Mouse (Mus musculus): Measurements from ENCODE around the gene Snrpc. TPM values are rescaled to one million over a fixed set of nuclear protein-coding genes. Genes with fewer than 3 reads are reported as not detected.
"Not testable (repeated sequence)": the region's sequence is repeated elsewhere in the genome, so short reads cannot be mapped to it uniquely, and the experiment has no call there.

The Snrpc gene
- 350 and 358 TPM in 2 replicates for polyA plus RNA-seq (2016; fragmentation: Nextera tagmentation; extraction: Ambion mirVana)

DNA sequence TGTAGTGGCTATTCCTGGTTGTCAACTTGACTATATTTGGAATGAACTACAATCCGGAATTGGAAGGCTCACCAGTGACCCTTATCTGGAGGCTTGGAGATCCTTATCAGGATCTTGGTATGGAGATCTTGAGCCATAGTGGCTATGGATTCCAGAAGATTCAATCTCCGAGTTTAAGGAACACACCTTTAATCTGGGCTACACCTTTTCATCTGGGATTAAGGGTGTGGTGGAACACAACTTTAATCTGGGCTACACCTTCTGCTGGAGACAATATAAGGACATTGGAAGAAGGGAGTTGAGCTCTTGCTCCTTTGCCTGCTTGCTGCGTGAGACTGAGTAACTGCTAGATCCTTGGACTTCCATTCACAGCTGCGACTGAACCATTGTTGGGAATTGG is at the start of gene Snrpc:
Gene Snrpc (plus strand): TSS at position 301 of the 400 bp plus-strand sequence.
- H3K9ac ChIP-seq (replicated peaks); H3K36me3 ChIP-seq; H3K27ac ChIP-seq (replicated peaks); H3K9me3 ChIP-seq; ATAC-seq (ENCODE audit: low FRiP score, low read depth); H3K4me1 ChIP-seq: not testable (repeated sequence)
- peaks cover 24% of the 10 kb centered on the region for H3K27me3 ChIP-seq
- peak within 1 kb of the TSS; percentile 75; the same call in 1 of the 2 replicates for H3K4me2 ChIP-seq (replicated peaks)
- peak within 1 kb of the TSS; percentile 87; the same call in 1 of the 2 replicates for H3K4me3 ChIP-seq
- WGBS: 79% methylated on average over 4 of the region's 4 CpGs

DNA sequence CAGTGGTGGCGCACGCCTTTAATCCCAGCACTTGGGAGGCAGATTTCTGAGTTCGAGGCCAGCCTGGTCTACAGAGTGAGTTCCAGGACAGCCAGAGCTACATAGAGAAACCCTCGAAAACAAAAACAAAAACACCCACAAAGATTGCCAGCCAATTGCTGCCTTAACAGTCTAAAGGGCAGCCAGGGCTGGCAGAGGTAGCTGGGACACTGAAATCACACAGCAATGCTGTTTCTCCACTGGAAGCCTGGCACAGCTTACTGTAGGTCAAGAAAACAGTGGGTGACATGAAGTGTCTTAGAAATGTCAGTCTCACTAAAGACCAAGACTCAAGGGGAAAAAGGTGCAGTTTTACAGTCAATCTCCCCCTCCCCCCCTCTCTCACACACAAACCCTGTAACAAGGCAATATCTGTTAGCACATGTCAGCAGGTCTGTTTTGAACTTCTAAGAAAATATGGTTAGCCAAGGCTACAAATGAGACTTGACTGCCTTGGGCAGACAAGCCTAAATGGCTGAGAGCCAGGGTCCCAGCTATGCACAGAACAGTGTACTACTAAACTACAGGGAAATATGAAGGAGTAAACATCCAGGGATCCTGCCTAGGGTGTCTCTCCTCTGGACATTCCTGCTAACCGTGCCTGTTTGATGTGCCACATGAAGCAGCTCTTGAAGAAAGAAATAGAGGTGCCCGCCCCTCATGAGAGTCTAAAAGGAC is 49.3 kb upstream of the Snrpc start:
- Histone ChIP-seq H3K36me3 (peaks cover 28% of the 10 kb centered on the region), H3K27ac (replicated peaks) (no peak overlapping the region), H3K27me3 (no peaks in the 10 kb centered on the region), H3K4me2 (replicated peaks) (no peak overlapping the region), H3K9ac (replicated peaks) (no peak overlapping the region), H3K4me3 (no peak overlapping the region), H3K9me3 (no peaks in the 10 kb centered on the region), H3K4me1 (no peaks in the 10 kb centered on the region)
- ATAC-seq (ENCODE audit: low FRiP score, low read depth): no peak
- 93% methylated on average over 6 of the region's 6 CpGs for WGBS

DNA sequence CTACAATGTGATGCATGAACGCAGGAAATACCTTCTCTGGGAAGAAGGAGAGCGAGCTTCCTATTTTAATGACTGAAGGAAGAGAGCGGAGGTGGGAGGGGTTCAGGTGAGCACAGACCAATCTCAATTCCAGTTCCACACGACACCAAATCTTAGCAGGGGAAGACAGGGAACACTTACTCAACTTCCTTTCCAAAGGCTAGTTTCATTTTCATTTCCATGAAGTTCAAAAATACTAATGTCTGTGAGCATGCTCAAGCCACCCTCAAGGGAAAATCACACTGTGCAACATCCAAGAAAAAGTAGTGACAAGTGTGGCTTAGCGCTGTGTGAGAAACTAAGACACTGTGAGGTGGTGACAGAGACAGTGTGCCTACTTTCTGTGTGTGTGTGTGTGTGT is 47.9 kb upstream of the Snrpc start:
- H3K9me3 ChIP-seq: no peaks in the 10 kb centered on the region
- no peak overlapping the region for H3K4me3 ChIP-seq
- H3K36me3 ChIP-seq: peaks cover 15% of the 10 kb centered on the region
- H3K27me3 ChIP-seq: no peaks in the 10 kb centered on the region
- no peak overlapping the region for H3K27ac ChIP-seq (replicated peaks)
- ATAC-seq (ENCODE audit: low FRiP score, low read depth): no peak
- WGBS: 95% methylated on average over 5 of the region's 5 CpGs
- no peak overlapping the region for H3K4me2 ChIP-seq (replicated peaks)
- H3K9ac ChIP-seq (replicated peaks): no peak overlapping the region
- H3K4me1 ChIP-seq: no peaks in the 10 kb centered on the region

DNA sequence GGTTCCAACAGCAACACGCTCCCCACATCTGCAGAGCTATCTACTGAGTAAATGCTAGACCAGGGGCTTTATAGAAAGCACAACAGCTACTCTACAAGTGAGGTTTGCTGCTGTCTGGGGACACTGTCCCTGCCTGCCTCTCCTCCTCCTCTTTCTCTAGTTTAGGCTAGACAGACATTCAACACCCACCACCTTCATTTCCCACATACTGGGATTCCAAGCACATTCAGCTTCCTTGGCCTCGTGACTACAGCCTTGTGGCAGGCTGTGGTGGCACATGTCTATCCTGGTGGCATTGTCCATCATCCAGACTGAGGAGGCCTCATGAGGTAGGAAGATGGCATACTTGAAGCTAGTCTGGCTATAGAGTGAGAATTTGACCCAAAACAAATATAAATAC is 47.0 kb upstream of the Snrpc start:
- Histone ChIP-seq H3K4me3 (no peak overlapping the region), H3K27me3 (no peaks in the 10 kb centered on the region), H3K4me1 (peaks cover 2% of the 10 kb centered on the region; the same call in 1 of the 2 replicates), H3K9me3 (no peaks in the 10 kb centered on the region), H3K36me3 (peaks cover 6% of the 10 kb centered on the region), H3K27ac (replicated peaks) (no peak overlapping the region; the same call in 1 of the 2 replicates), H3K4me2 (replicated peaks) (no peak overlapping the region), H3K9ac (replicated peaks) (no peak overlapping the region)
- 85% methylated on average over 2 of the region's 2 CpGs for WGBS
- no peak for ATAC-seq (ENCODE audit: low FRiP score, low read depth)

DNA sequence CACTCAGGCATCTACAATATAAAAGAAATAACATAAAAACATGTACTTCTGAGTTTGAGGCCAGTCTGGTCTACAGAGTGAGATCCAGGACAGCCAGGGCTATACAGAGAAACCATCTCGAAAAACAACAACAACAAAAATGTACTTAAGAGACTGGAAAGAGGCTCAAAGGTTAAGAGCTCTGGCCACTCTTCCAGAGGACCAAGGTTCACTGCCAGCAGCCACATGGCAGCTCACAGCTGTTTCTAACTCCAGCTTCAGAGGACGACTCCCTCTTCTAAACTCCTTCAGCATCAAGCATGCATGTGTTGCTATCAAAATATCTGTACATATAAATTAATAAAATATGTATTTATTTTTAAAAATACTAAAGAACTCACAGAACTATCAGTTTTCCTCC is 46.4 kb upstream of the Snrpc start:
- no peak for ATAC-seq (ENCODE audit: low FRiP score, low read depth)
- no peaks in the 10 kb centered on the region for H3K27me3 ChIP-seq
- H3K4me1 ChIP-seq: peaks cover 8% of the 10 kb centered on the region
- no peaks in the 10 kb centered on the region for H3K9me3 ChIP-seq
- H3K9ac ChIP-seq (replicated peaks): no peak overlapping the region
- H3K27ac ChIP-seq (replicated peaks): no peak overlapping the region
- peaks cover 5% of the 10 kb centered on the region; the same call in 1 of the 2 replicates for H3K36me3 ChIP-seq
- H3K4me3 ChIP-seq: no peak overlapping the region
- 85% methylated on average over 2 of the region's 2 CpGs for WGBS
- no peak overlapping the region for H3K4me2 ChIP-seq (replicated peaks)

DNA sequence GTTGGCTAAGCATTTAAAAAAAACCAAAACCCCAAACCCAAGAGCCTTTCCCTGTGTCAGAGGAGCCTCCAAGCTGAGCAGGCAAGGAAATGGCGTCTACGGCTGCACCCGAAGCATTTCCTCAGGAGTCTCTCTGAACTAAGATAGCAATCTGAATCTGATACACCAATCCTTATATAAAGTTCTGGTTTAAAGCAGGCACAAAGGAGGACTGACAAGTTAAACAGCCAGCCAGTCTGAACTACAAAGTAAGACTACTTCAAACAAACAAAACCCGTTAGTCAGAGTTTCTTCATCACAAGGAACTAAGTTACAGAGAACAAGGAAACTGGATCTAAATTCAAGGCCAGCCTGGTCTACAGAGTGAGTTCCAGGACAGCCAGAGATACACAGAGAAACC is 45.4 kb upstream of the Snrpc start:
- Histone ChIP-seq H3K27me3 (no peaks in the 10 kb centered on the region), H3K4me3 (no peak overlapping the region), H3K9ac (replicated peaks) (no peak overlapping the region), H3K36me3 (peaks cover 5% of the 10 kb centered on the region; the same call in 1 of the 2 replicates), H3K4me2 (replicated peaks) (no peak overlapping the region), H3K4me1 (peaks cover 18% of the 10 kb centered on the region), H3K27ac (replicated peaks) (no peak overlapping the region), H3K9me3 (no peaks in the 10 kb centered on the region)
- ATAC-seq (ENCODE audit: low FRiP score, low read depth): no peak
- WGBS: 89% methylated on average over 4 of the region's 4 CpGs

DNA sequence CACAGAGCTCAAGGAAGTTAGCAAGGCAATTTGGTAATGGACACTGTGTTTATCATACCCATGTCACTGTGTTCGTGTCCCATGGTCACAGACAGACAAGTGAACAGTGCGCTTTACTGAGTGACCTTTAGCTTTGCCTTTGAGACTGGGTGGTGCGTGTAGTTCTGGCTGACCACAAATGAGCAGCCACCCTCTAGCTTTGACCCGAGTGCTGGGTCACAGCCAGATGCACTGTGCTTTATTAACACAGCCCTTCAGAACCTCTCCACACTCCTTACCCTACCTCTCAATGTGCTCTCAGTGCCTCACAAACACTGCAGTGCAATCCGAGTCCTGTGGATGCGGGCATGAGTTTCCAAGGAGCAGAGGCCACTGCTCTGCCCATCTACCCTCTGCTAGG is 44.8 kb upstream of the Snrpc start:
- ATAC-seq (ENCODE audit: low FRiP score, low read depth): no peak
- Histone ChIP-seq H3K36me3 (peaks cover 5% of the 10 kb centered on the region; the same call in 1 of the 2 replicates), H3K27me3 (no peaks in the 10 kb centered on the region), H3K9ac (replicated peaks) (no peak overlapping the region), H3K27ac (replicated peaks) (no peak overlapping the region), H3K9me3 (no peaks in the 10 kb centered on the region), H3K4me3 (no peak overlapping the region), H3K4me1 (peaks cover 24% of the 10 kb centered on the region), H3K4me2 (replicated peaks) (no peak overlapping the region)
- 90% methylated on average over 6 of the region's 6 CpGs for WGBS

DNA sequence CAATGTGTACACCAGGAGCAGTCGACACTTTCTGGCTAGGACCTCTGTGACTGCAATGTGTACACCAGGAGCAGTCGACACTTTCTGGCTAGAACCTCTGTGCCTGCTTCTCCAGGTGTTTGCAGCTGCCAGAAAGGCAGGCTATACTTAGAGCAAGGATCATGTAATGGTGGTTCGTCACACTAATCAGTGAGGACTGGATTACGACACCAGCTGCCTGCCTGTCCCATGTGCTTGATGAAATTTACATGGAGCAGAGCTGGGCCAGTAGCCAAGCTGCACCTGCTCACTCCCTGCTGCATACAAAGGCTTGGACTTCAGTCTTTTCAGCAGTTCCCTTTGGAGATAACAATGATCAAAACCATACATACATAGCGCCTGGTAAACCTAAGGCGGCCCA is 41.2 kb upstream of the Snrpc start:
- Histone ChIP-seq H3K9me3 (no peaks in the 10 kb centered on the region), H3K4me3 (0 out of 2 replicates have a peak overlapping the region, but pooled peaks have one; percentile 12), H3K9ac (replicated peaks) (peak overlapping the region; percentile 50), H3K4me2 (replicated peaks) (peak overlapping the region; percentile 43), H3K4me1 (peaks cover 40% of the 10 kb centered on the region), H3K27me3 (no peaks in the 10 kb centered on the region), H3K27ac (replicated peaks) (peak overlapping the region; percentile 94), H3K36me3 (peaks cover 5% of the 10 kb centered on the region; the same call in 1 of the 2 replicates)
- peak; percentile 92 for ATAC-seq (ENCODE audit: low FRiP score, low read depth)
- WGBS: 43% methylated on average over 6 of the region's 6 CpGs

DNA sequence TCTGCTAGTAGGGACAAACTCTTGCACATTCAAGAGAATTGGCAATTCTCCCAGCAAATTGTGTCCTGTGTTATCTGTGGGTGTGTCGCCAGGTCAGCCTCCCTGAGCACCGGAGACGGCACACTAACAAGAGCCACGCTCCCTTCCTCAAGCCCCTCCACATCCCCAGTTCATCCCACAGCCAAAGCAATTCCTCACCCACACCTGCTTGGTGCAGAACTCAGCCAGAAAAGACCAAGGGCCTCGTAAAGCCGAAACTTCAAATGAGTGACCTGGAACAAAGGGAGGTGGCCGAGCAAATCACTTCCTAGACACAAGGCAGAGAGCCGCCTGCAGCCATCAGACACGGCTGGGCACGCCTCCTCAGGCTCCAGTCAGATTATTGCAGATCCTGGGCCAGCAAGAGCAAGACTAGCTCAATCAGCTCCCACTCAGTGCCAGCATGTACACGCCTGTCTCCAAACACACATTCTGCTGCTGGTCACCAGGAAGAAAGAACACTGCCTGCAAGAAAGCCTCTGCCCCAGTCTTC is 40.5 kb upstream of the Snrpc start:
- peak; percentile 63 for ATAC-seq (ENCODE audit: low FRiP score, low read depth)
- peaks cover 40% of the 10 kb centered on the region for H3K4me1 ChIP-seq

DNA sequence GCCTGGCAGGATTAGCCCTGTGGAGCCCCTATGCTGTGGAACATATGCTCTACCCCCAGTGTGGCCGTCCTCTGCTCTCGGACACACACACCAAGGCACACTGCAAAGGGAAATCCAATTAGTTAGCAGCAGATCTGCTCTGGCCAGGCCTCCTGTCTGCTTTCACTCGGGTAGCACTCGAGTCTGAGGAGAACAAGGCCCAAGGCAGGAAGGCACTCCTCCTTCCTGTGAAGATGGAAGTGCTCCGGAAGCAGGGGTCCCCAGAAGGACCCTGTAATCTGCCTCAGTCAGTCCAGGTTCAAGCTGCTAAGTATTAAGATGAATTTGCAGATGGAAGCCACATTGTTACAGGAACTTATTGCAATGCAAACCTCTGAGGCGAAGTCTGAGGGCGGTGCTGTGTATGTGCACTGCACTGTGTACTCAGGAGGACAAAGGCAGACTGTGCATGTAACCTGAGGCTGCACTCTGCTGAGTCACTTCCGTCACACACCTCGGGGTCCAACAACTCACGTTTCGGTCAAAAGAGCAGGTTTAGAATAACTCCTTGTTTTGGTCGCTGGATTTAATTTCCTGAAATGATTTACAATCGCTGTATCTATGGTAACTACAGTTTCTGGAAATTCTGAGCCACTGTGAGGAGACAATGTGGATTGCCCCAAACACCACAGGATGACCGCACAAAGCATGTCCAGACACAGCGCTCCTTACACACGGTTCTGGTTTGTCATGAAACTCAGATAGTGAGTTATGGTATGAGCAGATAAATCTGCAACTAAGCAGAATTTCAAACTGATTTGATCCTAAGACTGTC is 38.0 kb upstream of the Snrpc start:
- Histone ChIP-seq H3K36me3 (no peaks in the 10 kb centered on the region), H3K27ac (replicated peaks) (peak overlapping the region; percentile 83), H3K4me2 (replicated peaks) (no peak overlapping the region), H3K9ac (replicated peaks) (no peak overlapping the region), H3K4me3 (no peak overlapping the region), H3K27me3 (no peaks in the 10 kb centered on the region), H3K9me3 (no peaks in the 10 kb centered on the region), H3K4me1 (peaks cover 45% of the 10 kb centered on the region)
- WGBS: 61% methylated on average over 16 of the region's 16 CpGs
- ATAC-seq (ENCODE audit: low FRiP score, low read depth): no peak

More for the DNA sequence above, 40.5 kb upstream of the Snrpc start:
- 23% methylated on average over 11 of the region's 11 CpGs for WGBS
- H3K27me3 ChIP-seq: no peaks in the 10 kb centered on the region
- no peaks in the 10 kb centered on the region for H3K9me3 ChIP-seq
- peak overlapping the region; percentile 12; the same call in 1 of the 2 replicates for H3K4me3 ChIP-seq
- H3K36me3 ChIP-seq: peaks cover 5% of the 10 kb centered on the region; the same call in 1 of the 2 replicates
- peak overlapping the region; percentile 94 for H3K27ac ChIP-seq (replicated peaks)
- peak overlapping the region; percentile 50 for H3K9ac ChIP-seq (replicated peaks)
- H3K4me2 ChIP-seq (replicated peaks): peak overlapping the region; percentile 43

DNA sequence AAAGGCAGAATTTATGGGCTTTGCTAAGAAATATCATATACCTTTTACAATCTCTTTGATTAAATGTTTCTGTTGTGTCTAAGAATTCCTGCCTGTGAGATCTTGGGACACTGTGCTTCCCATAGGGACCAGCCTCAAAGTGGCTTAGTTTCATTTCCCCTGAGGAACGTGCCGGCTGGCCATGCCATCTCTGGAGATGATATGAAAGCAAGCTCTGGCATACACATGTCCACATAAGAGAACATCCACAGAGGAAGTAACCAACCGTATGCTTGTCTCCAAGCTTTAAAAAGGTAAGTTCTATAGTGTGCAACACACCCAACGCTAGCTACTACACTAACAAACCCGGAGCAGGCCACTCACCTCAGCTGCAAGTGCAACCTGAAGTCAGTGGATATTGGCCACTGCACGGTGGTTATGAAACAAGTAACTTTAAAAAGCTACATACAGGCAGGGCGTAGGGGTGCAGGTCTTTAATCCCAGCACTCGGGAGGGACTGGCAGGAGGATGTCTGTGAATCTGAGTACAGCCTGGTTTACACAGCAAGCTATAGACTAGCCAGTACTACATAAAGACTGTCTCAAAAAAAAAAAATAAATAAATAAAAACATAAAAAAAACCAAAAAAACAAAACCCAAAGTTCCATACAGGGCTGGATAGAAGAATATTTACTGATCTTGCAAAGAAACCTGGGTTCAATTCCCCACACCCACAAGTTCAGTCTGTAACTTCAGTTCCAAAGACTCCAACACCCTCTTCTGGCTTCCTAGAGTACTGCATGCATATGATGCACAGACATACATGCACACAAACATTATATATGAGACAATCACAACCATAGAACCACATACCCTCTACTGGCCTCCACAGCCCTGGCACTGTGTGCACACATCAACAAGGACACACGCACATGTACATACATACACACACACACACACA is 37.0 kb upstream of the Snrpc start:
- 84% methylated on average over 9 of the region's 9 CpGs for WGBS
- Histone ChIP-seq H3K36me3 (no peaks in the 10 kb centered on the region), H3K4me1 (peaks cover 43% of the 10 kb centered on the region), H3K27ac (replicated peaks) (0 out of 2 replicates have a peak overlapping the region, but pooled peaks have one; percentile 54), H3K9ac (replicated peaks) (no peak overlapping the region), H3K27me3 (no peaks in the 10 kb centered on the region), H3K4me3 (no peak overlapping the region), H3K9me3 (no peaks in the 10 kb centered on the region), H3K4me2 (replicated peaks) (no peak overlapping the region)
- ATAC-seq (ENCODE audit: low FRiP score, low read depth): no peak

Data from midbrain, embryonic 12.5 days (tissue).